Mouse (Mus musculus): ENCODE results near the gene Xpo4. TPM values are rescaled to one million over a fixed set of nuclear protein-coding genes. Genes with fewer than 3 reads are reported as not detected.
A peak's percentile ranks its signal among the peaks of the same experiment; 100 is the strongest.
"Not testable (repeated sequence)": the region's sequence is repeated elsewhere in the genome, so short reads cannot be mapped to it uniquely, and the experiment has no call there.

Gene Xpo4
- polyA plus RNA-seq, 1 experiment from 2014 or later, result 37.1 TPM

DNA sequence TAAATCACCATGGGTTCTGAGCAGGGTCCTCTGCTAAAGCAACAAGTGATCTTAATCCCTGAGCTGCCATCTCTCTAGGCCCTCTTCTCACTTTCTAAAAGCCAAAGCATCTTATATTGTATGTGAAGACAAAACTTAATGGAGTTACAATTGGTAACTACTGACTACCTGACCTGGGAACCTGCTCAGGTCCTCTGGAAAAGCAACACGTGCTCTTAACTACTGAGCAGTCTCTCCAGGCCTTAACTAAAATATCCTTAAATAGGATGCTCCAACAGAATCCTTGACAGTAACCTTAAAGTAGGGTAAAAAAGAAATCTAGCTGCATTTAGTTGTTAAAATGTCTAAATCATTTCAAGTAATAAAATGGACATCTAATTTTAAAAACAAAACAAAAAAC lies 1.6 kb downstream of the Xpo4 start:
- H3K9ac ChIP-seq, result peak overlapping the region; percentile 94
- H3K4me3 ChIP-seq (ENCODE audit: low read depth, low read length), result peak overlapping the region; percentile 87
- no peaks in the 10 kb centered on the region for H3K9me3 ChIP-seq (ENCODE audit: low read depth, low read length)
- H3K36me3 ChIP-seq (ENCODE audit: insufficient read depth), result no peaks in the 10 kb centered on the region
- H3K4me1 ChIP-seq (ENCODE audit: insufficient read depth), result 0 out of 2 replicates have a peak, but pooled peaks cover 4% of the 10 kb centered on the region
- no peaks in the 10 kb centered on the region for H3K27me3 ChIP-seq (ENCODE audit: insufficient read depth, low read length)
- H3K27ac ChIP-seq (ENCODE audit: low read depth), result no peak overlapping the region
- TF ChIP-seq CTCF (IDR thresholded peaks at IDR 0.05; ENCODE audit: low read depth), result no peak
- DNase-seq (no peak), ATAC-seq (ENCODE audit: insufficient read depth) (no peak)
- 29% methylated on average over 1 of the region's 1 CpGs for WGBS
- H3K4me2 ChIP-seq, result peak overlapping the region; percentile 85

DNA sequence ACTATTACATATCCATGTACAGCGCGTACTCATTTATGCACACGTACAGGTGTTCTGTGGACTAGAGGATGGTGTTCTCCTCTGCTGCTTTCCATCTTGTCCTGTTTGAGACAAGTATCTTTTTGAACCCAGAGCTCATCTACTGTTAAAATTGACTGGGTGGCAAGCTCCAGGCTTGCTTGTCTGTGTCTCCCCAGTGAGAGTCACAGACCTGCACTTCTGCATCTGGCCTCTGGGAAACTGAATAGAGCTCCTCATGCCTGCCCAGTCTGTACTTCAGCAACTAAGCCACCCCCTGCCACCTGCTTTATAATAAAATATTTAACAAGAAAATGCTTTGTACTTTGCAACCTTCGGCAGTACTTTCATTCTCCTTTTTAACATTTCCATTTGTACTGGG lies 6.9 kb downstream of the Xpo4 start:
- Histone ChIP-seq H3K9ac (no peak overlapping the region), H3K36me3 (ENCODE audit: insufficient read depth) (no peaks in the 10 kb centered on the region), H3K4me1 (ENCODE audit: insufficient read depth) (0 out of 2 replicates have a peak, but pooled peaks cover under 1% of the 10 kb centered on the region), H3K4me2 (no peak overlapping the region), H3K4me3 (ENCODE audit: low read depth, low read length) (no peak overlapping the region), H3K27me3 (ENCODE audit: insufficient read depth, low read length) (no peaks in the 10 kb centered on the region), H3K9me3 (ENCODE audit: low read depth, low read length) (no peaks in the 10 kb centered on the region), H3K27ac (ENCODE audit: low read depth) (no peak overlapping the region)
- no peak for DNase-seq
- WGBS, result 96% methylated on average over 4 of the region's 4 CpGs
- no peak for ATAC-seq (ENCODE audit: insufficient read depth)
- peak; percentile 13; the same call in 1 of the 2 replicates for TF ChIP-seq CTCF (IDR thresholded peaks at IDR 0.05; ENCODE audit: low read depth)

DNA sequence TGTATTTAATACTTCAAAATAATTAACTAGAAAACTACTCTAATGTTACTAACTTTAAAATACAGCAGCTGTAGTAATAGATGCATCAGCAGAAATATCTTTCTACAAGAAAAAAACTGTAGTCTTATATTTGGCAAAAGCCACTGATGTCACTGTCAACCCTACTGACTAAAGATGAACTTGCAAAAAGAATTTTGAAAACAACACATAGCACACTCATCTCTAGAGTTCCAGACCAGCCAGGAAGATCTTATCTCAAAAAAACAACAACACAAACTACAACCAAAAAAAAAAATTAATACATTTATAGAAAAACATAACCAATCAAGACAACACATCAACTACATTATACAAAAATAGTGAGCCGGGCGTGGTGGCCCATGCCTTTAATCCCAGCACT lies 7.7 kb downstream of the Xpo4 start:
- 90% methylated on average over 2 of the region's 2 CpGs for WGBS

DNA sequence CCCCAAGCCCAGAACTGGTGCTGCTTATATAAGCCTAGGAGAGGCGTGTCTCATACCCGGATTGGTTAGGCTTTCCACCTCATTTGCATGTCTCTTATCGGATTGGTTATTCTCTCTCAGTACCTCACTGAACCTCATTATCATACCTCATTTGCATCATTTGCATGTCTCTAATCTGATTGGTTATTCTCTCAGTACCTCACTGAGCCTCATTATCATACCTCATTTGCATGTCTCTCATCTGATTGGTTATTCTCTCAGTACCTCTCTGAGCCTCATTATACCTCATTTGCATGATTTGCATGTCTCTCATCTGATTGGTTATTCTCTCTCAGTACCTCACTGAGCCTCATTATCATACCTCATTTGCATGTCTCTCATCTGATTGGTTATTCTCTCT lies 8.7 kb downstream of the Xpo4 start:
- H3K9ac ChIP-seq, result not testable (repeated sequence)

More for the DNA sequence above, 7.7 kb downstream of the Xpo4 start:
- Histone ChIP-seq H3K27me3 (ENCODE audit: insufficient read depth, low read length) (no peaks in the 10 kb centered on the region), H3K27ac (ENCODE audit: low read depth) (no peak overlapping the region), H3K9me3 (ENCODE audit: low read depth, low read length) (no peaks in the 10 kb centered on the region), H3K4me1 (ENCODE audit: insufficient read depth) (no peaks in the 10 kb centered on the region), H3K4me2 (no peak overlapping the region), H3K4me3 (ENCODE audit: low read depth, low read length) (no peak overlapping the region), H3K36me3 (ENCODE audit: insufficient read depth) (no peaks in the 10 kb centered on the region), H3K9ac (no peak overlapping the region)
- DNase-seq, result no peak
- TF ChIP-seq CTCF (IDR thresholded peaks at IDR 0.05; ENCODE audit: low read depth), result no peak
- ATAC-seq (ENCODE audit: insufficient read depth), result no peak

DNA sequence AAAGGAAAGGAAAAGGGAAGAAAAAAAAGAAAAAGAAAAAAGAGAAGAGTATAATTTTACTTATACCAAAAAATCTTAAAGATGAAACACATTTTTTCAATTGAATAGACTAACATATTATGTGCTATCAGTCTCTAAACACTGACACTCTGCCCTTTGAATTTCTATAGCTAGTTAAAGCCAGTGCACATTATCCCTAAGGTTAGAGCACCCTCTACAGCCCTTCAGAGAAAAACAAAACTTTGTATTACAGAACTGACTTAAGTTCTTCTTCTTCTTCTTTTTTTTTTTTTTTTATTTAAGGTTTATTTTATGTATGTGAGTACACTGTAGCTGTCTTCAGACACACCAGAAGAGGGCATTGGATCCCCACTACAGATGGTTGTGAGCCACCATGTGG lies 15.7 kb downstream of the Xpo4 start:
- no peaks in the 10 kb centered on the region for H3K9me3 ChIP-seq (ENCODE audit: low read depth, low read length)

More for the DNA sequence above, 8.7 kb downstream of the Xpo4 start:
- not testable (repeated sequence) for H3K4me2 ChIP-seq; DNase-seq; H3K27ac ChIP-seq (ENCODE audit: low read depth); ATAC-seq (ENCODE audit: insufficient read depth); H3K27me3 ChIP-seq (ENCODE audit: insufficient read depth, low read length); H3K4me3 ChIP-seq (ENCODE audit: low read depth, low read length); H3K4me1 ChIP-seq (ENCODE audit: insufficient read depth); H3K9me3 ChIP-seq (ENCODE audit: low read depth, low read length); H3K36me3 ChIP-seq (ENCODE audit: insufficient read depth)
- 94% methylated on average over 3 of the region's 3 CpGs for WGBS

DNA sequence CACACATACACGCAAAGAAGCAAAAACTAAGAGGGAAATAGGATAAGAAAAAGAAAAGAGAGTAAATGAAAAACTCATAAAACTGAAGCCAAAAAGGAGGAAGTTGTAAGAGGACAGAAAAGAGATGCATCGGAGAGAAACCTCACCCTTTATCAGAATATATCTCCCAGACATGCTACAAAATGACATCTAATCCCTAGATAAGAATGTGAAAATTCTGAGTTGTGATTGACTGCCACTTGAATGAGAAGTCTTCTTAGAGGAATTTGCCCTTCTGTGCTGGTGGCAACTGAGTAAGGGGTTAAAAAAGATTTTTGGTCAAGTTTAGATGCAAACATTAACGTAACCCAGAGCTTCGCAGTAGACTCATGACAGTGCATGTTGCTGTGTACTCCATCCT lies 19.1 kb downstream of the Xpo4 start:
- no peak for TF ChIP-seq CTCF (IDR thresholded peaks at IDR 0.05; ENCODE audit: low read depth)
- H3K27ac ChIP-seq (ENCODE audit: low read depth), result no peak overlapping the region
- no peak overlapping the region for H3K4me2 ChIP-seq
- ATAC-seq (ENCODE audit: insufficient read depth) (no peak), DNase-seq (no peak)
- H3K36me3 ChIP-seq (ENCODE audit: insufficient read depth), result peaks cover 13% of the 10 kb centered on the region
- H3K9me3 ChIP-seq (ENCODE audit: low read depth, low read length), result no peaks in the 10 kb centered on the region
- no peaks in the 10 kb centered on the region for H3K27me3 ChIP-seq (ENCODE audit: insufficient read depth, low read length)
- 84% methylated on average over 4 of the region's 4 CpGs for WGBS
- H3K4me1 ChIP-seq (ENCODE audit: insufficient read depth), result no peaks in the 10 kb centered on the region
- H3K4me3 ChIP-seq (ENCODE audit: low read depth, low read length), result no peak overlapping the region
- no peak overlapping the region for H3K9ac ChIP-seq

More for the DNA sequence above, 15.7 kb downstream of the Xpo4 start:
- Histone ChIP-seq H3K4me3 (ENCODE audit: low read depth, low read length) (no peak overlapping the region), H3K4me1 (ENCODE audit: insufficient read depth) (no peaks in the 10 kb centered on the region), H3K27me3 (ENCODE audit: insufficient read depth, low read length) (no peaks in the 10 kb centered on the region), H3K27ac (ENCODE audit: low read depth) (no peak overlapping the region), H3K36me3 (ENCODE audit: insufficient read depth) (peaks cover 3% of the 10 kb centered on the region; the same call in 1 of the 2 replicates), H3K4me2 (no peak overlapping the region), H3K9ac (no peak overlapping the region)
- ATAC-seq (ENCODE audit: insufficient read depth), result no peak
- no peak for TF ChIP-seq CTCF (IDR thresholded peaks at IDR 0.05; ENCODE audit: low read depth)
- peak; percentile 39 for DNase-seq

DNA sequence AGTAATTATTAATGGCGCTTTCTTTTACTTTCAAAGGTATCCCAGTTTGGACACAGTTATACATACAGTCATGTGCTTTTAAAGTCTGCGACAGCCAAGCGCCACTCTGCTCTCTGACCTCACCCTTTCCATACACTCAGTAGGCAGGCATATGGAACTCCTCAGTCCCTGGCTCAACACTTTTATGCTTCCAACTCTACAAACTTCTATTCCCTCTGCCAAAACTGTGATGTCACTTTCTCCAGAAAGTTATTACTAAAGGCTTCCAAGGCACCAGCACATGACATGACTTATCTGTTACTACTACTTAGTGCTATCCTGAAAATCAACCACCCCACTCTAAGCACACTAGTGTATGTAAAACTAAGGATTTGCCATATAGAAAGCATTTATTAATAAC lies 26.1 kb downstream of the Xpo4 start:
- TF ChIP-seq CTCF (IDR thresholded peaks at IDR 0.05; ENCODE audit: low read depth), result no peak
- Histone ChIP-seq H3K27me3 (ENCODE audit: insufficient read depth, low read length) (no peaks in the 10 kb centered on the region), H3K9ac (no peak overlapping the region), H3K9me3 (ENCODE audit: low read depth, low read length) (no peaks in the 10 kb centered on the region), H3K4me2 (no peak overlapping the region), H3K4me1 (ENCODE audit: insufficient read depth) (no peaks in the 10 kb centered on the region), H3K36me3 (ENCODE audit: insufficient read depth) (peaks cover 21% of the 10 kb centered on the region), H3K27ac (ENCODE audit: low read depth) (no peak overlapping the region), H3K4me3 (ENCODE audit: low read depth, low read length) (no peak overlapping the region)
- WGBS, result 85% methylated on average over 3 of the region's 3 CpGs
- DNase-seq, result peak; percentile 24
- ATAC-seq (ENCODE audit: insufficient read depth), result no peak

DNA sequence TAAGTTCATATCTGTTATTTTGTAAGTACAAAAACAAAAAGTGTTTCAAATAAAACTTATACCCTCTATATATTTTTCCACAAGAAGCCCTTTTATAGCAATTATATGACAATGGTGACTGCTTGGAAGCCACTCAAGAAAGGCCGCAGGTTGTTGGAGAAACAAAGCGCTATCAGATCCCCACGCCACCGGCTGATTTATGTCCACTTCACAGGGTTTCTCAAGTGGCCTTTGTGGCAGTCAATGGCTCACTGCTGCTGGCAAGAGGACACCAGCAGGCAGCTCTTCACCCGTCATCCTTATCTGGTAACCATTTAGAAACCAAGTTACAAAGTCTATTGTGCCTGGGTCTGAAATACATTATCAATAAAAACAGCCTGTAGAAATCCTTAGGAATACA lies 31.1 kb downstream of the Xpo4 start:
- peaks cover 9% of the 10 kb centered on the region for H3K36me3 ChIP-seq (ENCODE audit: insufficient read depth)
- H3K4me1 ChIP-seq (ENCODE audit: insufficient read depth), result no peaks in the 10 kb centered on the region
- WGBS, result 51% methylated on average over 5 of the region's 5 CpGs
- H3K4me2 ChIP-seq, result no peak overlapping the region
- no peak for TF ChIP-seq CTCF (IDR thresholded peaks at IDR 0.05; ENCODE audit: low read depth)
- H3K4me3 ChIP-seq (ENCODE audit: low read depth, low read length), result no peak overlapping the region
- no peak overlapping the region for H3K27ac ChIP-seq (ENCODE audit: low read depth)
- no peaks in the 10 kb centered on the region for H3K27me3 ChIP-seq (ENCODE audit: insufficient read depth, low read length)
- ATAC-seq (ENCODE audit: insufficient read depth) (no peak), DNase-seq (no peak)
- no peak overlapping the region for H3K9ac ChIP-seq
- H3K9me3 ChIP-seq (ENCODE audit: low read depth, low read length), result no peaks in the 10 kb centered on the region
